Mouse (Mus musculus) forelimb bud, embryonic 11.5 days (tissue): ENCODE measurements around the gene Atp8b4.
A peak's percentile ranks its signal among the peaks of the same experiment; 100 is the strongest.
"Not testable (repeated sequence)": the region's sequence is repeated elsewhere in the genome, so short reads cannot be mapped to it uniquely, and the experiment has no call there.

Source experiments
- DNase-seq: peaks from one replicate; pipeline ENCODE4 v3.0.0-alpha.2; 2012; ENCODE audit warnings: low read depth, low spot score

The Atp8b4 gene

GRCm38 (mm10) chr2:126500521-126500920, at the start of gene Atp8b4:
TSS of gene Atp8b4 (minus strand) at chr2:126500674.
- DNase-seq, result no peak

GRCm38 (mm10) chr2:126549681-126550080, 49.2 kb upstream of the Atp8b4 start:
- no peak for DNase-seq

- DNase-seq, result no peak
Measured at GRCm38 (mm10) chr2:126546392-126546791, 45.9 kb upstream of the Atp8b4 start.

GRCm38 (mm10) chr2:126545297-126545696, 44.8 kb upstream of the Atp8b4 start:
- no peak for DNase-seq

GRCm38 (mm10) chr2:126542211-126542610, 41.7 kb upstream of the Atp8b4 start:
- no peak for DNase-seq

- no peak for DNase-seq
Measured at GRCm38 (mm10) chr2:126540390-126540925, 40.0 kb upstream of the Atp8b4 start.

GRCm38 (mm10) chr2:126537654-126538053, 37.2 kb upstream of the Atp8b4 start:
- no peak for DNase-seq

- DNase-seq, result no peak
Measured at GRCm38 (mm10) chr2:126530581-126530980, 30.1 kb upstream of the Atp8b4 start.

- no peak for DNase-seq
Measured at GRCm38 (mm10) chr2:126527461-126527860, 27.0 kb upstream of the Atp8b4 start.

GRCm38 (mm10) chr2:126524271-126524670, 23.8 kb upstream of the Atp8b4 start:
- no peak for DNase-seq

GRCm38 (mm10) chr2:126523101-126523745, 22.7 kb upstream of the Atp8b4 start:
- DNase-seq, result not testable (repeated sequence)

- DNase-seq, result no peak
Measured at GRCm38 (mm10) chr2:126522056-126522455, 21.6 kb upstream of the Atp8b4 start.

- no peak for DNase-seq
Measured at GRCm38 (mm10) chr2:126521471-126521870, 21.0 kb upstream of the Atp8b4 start.

- peak; percentile 59 for DNase-seq
Measured at GRCm38 (mm10) chr2:126520828-126521227, 20.4 kb upstream of the Atp8b4 start.

GRCm38 (mm10) chr2:126519872-126520581, 19.6 kb upstream of the Atp8b4 start:
- DNase-seq, result no peak

- DNase-seq, result no peak
Measured at GRCm38 (mm10) chr2:126515069-126515826, 14.8 kb upstream of the Atp8b4 start.

- DNase-seq, result no peak
Measured at GRCm38 (mm10) chr2:126508228-126508627, 7.8 kb upstream of the Atp8b4 start.

GRCm38 (mm10) chr2:126507477-126507876, 7.0 kb upstream of the Atp8b4 start:
- DNase-seq, result no peak

- DNase-seq, result no peak
Measured at GRCm38 (mm10) chr2:126505156-126505555, 4.7 kb upstream of the Atp8b4 start.

- no peak for DNase-seq
Measured at GRCm38 (mm10) chr2:126499730-126500129, 744 bp downstream of the Atp8b4 start.

- no peak for DNase-seq
Measured at GRCm38 (mm10) chr2:126498761-126499452, 1.6 kb downstream of the Atp8b4 start.

- no peak for DNase-seq
Measured at GRCm38 (mm10) chr2:126496838-126497237, 3.6 kb downstream of the Atp8b4 start.
